Mouse (Mus musculus): ENCODE measurements at regions not wholly inside any gene's neighbourhood (a gene's known extent, or its start where the extent isn't known, plus 50 kb on each side); places are given as distances from the start of the nearest gene placed in this dataset.

- DNase-seq (ENCODE audit: low spot score in 2 of 2), result no peak
Measured at GRCm38 (mm10) chr17:45824977-45825376, 91.3 kb upstream of the 1600014C23Rik start.

GRCm38 (mm10) chr17:45823501-45823900 is 89.9 kb upstream of the 1600014C23Rik start:
- DNase-seq (ENCODE audit: low spot score in 2 of 2), result no peak

GRCm38 (mm10) chr17:45822427-45822826 is 88.8 kb upstream of the 1600014C23Rik start:
- DNase-seq (ENCODE audit: low spot score in 2 of 2), result no peak

GRCm38 (mm10) chr17:45821356-45821755 is 87.7 kb upstream of the 1600014C23Rik start:
- no peak for DNase-seq (ENCODE audit: low spot score in 2 of 2)

GRCm38 (mm10) chr17:45819143-45819542 is 85.5 kb upstream of the 1600014C23Rik start:
- DNase-seq (ENCODE audit: low spot score in 2 of 2), result no peak

GRCm38 (mm10) chr17:45816566-45816965 is 82.9 kb upstream of the 1600014C23Rik start:
- DNase-seq (ENCODE audit: low spot score in 2 of 2), result no peak

GRCm38 (mm10) chr17:45815833-45816232 is 82.2 kb upstream of the 1600014C23Rik start:
- DNase-seq (ENCODE audit: low spot score in 2 of 2), result no peak

- DNase-seq (ENCODE audit: low spot score in 2 of 2), result no peak
Measured at GRCm38 (mm10) chr17:45815341-45815740, 81.7 kb upstream of the 1600014C23Rik start.

GRCm38 (mm10) chr17:45814586-45814985 is 80.9 kb upstream of the 1600014C23Rik start:
- no peak for DNase-seq (ENCODE audit: low spot score in 2 of 2)

GRCm38 (mm10) chr17:45813956-45814355 is 80.3 kb upstream of the 1600014C23Rik start:
- no peak for DNase-seq (ENCODE audit: low spot score in 2 of 2)

- no peak for DNase-seq (ENCODE audit: low spot score in 2 of 2)
Measured at GRCm38 (mm10) chr17:45812289-45812955, 78.8 kb upstream of the 1600014C23Rik start.

GRCm38 (mm10) chr17:45811632-45812221 is 78.1 kb upstream of the 1600014C23Rik start:
- no peak for DNase-seq (ENCODE audit: low spot score in 2 of 2)

GRCm38 (mm10) chr17:45809728-45810127 is 76.1 kb upstream of the 1600014C23Rik start:
- no peak for DNase-seq (ENCODE audit: low spot score in 2 of 2)

- no peak for DNase-seq (ENCODE audit: low spot score in 2 of 2)
Measured at GRCm38 (mm10) chr17:45808374-45808773, 74.7 kb upstream of the 1600014C23Rik start.

- peak; percentile 18 to 25 for DNase-seq (ENCODE audit: low spot score in 2 of 2)
Measured at GRCm38 (mm10) chr17:45807452-45807851, 73.8 kb upstream of the 1600014C23Rik start.

GRCm38 (mm10) chr17:45806831-45807230 is 73.2 kb upstream of the 1600014C23Rik start:
- no peak for DNase-seq (ENCODE audit: low spot score in 2 of 2)

GRCm38 (mm10) chr17:45806430-45806829 is 72.8 kb upstream of the 1600014C23Rik start:
- no peak for DNase-seq (ENCODE audit: low spot score in 2 of 2)

GRCm38 (mm10) chr17:45805471-45806082 is 71.9 kb upstream of the 1600014C23Rik start:
- no peak for DNase-seq (ENCODE audit: low spot score in 2 of 2)

- no peak for DNase-seq (ENCODE audit: low spot score in 2 of 2)
Measured at GRCm38 (mm10) chr17:45803331-45803730, 69.7 kb upstream of the 1600014C23Rik start.

GRCm38 (mm10) chr17:45802439-45802838 is 68.8 kb upstream of the 1600014C23Rik start:
- no peak for DNase-seq (ENCODE audit: low spot score in 2 of 2)

- no peak for DNase-seq (ENCODE audit: low spot score in 2 of 2)
Measured at GRCm38 (mm10) chr17:45799725-45800124, 66.1 kb upstream of the 1600014C23Rik start.

- DNase-seq (ENCODE audit: low spot score in 2 of 2), result peak; percentile 59 to 62
Measured at GRCm38 (mm10) chr17:45798996-45799395, 65.4 kb upstream of the 1600014C23Rik start.

- no peak for DNase-seq (ENCODE audit: low spot score in 2 of 2)
Measured at GRCm38 (mm10) chr17:45798456-45798855, 64.8 kb upstream of the 1600014C23Rik start.
